Mouse (Mus musculus) ES-E14 (cell line): ENCODE results near the gene Hivep3. TPM values are rescaled to one million over a fixed set of nuclear protein-coding genes. Genes with fewer than 3 reads are reported as not detected.

ENCODE experiments used
- DNase-seq: peaks from one replicate; pipeline ENCODE4 v3.0.0-alpha.2; 2013; ENCODE audit warnings: low read depth, low spot score
- H3K27ac ChIP-seq: 2 replicates; pipeline ENCODE4 v1.5.1; 2012; ENCODE audit warnings: low read depth, mild to moderate bottlenecking, low read length, moderate library complexity, mixed read lengths; ENCODE audit not compliant: poor library complexity, insufficient read depth, severe bottlenecking
- H3K36me3 ChIP-seq: 2 replicates; pipeline ENCODE4 v1.6.1; 2012; ENCODE audit warnings: mild to moderate bottlenecking, low read length, moderate library complexity, mixed read lengths; ENCODE audit not compliant: control insufficient read depth, poor library complexity, insufficient read depth, severe bottlenecking
- H3K4me1 ChIP-seq, 2 experiments: fragments of 150-350 bp in 1 of 2; sonication (generic) in 1 of 2; 2 replicates each; pipeline ENCODE4 v1.6.1; 2012; ENCODE audit warnings: low read length in 2 of 2, mild to moderate bottlenecking in 1 of 2, mixed read lengths in 1 of 2; ENCODE audit not compliant: control insufficient read depth in 2 of 2, insufficient read depth in 2 of 2, poor library complexity in 1 of 2
- H3K4me3 ChIP-seq, 2 experiments: fragments of 150-350 bp in 1 of 2; sonication (generic) in 1 of 2; 2 replicates each; pipeline ENCODE4 v1.5.1; 2012; ENCODE audit warnings: low read length in 2 of 2, low read depth in 1 of 2, mild to moderate bottlenecking in 1 of 2, mixed read lengths in 1 of 2; ENCODE audit not compliant: insufficient read depth in 1 of 2, poor library complexity in 1 of 2, severe bottlenecking in 1 of 2
- H3K9ac ChIP-seq: 2 replicates; pipeline ENCODE4 v1.6.1; 2012; ENCODE audit warnings: low read depth, mild to moderate bottlenecking, low read length, mixed read lengths; ENCODE audit not compliant: poor library complexity, insufficient read depth, severe bottlenecking
- H3K9me3 ChIP-seq: fragments of 150-350 bp; sonication (generic); 2 replicates; pipeline ENCODE4 v1.6.1; 2012; ENCODE audit warnings: low read depth, mild to moderate bottlenecking, low read length; ENCODE audit not compliant: control insufficient read depth, insufficient read depth
- CHD2 ChIP-seq: IDR thresholded peaks from 2 replicates; pipeline ENCODE4 v1.6.1; 2014; ENCODE audit warnings: mild to moderate bottlenecking, low read depth, low read length, inconsistent platforms
- HCFC1 ChIP-seq: IDR thresholded peaks from 2 replicates; pipeline ENCODE4 v1.6.1; 2012; ENCODE audit warnings: low read length, inconsistent platforms, borderline replicate concordance; ENCODE audit not compliant: insufficient read depth
- MAFK ChIP-seq: IDR thresholded peaks from 2 replicates; pipeline ENCODE4 v1.6.1; 2014; ENCODE audit warnings: mild to moderate bottlenecking, low read depth, low read length, inconsistent platforms; ENCODE audit not compliant: insufficient read depth
- ZC3H11A ChIP-seq: IDR thresholded peaks from 2 replicates; pipeline ENCODE4 v1.6.1; 2012; ENCODE audit warnings: low read depth, mild to moderate bottlenecking, inconsistent platforms, low read length, borderline replicate concordance
- ZNF384 ChIP-seq: IDR thresholded peaks from 2 replicates; pipeline ENCODE4 v1.6.1; 2012; ENCODE audit warnings: low read depth, low read length, inconsistent platforms
- in situ Hi-C, 2 experiments: fragments of 600-800 bp; cut with MboI; formaldehyde crosslinking; loops; one replicate each; pipeline ENCODE4 v1.15.1; 2025; ENCODE audit warnings: low sequenced_read_pairs in 2 of 2, inconsistent platforms in 1 of 2; ENCODE audit not compliant: unreplicated experiment in 2 of 2
- total RNA-seq: library from RNA; depleted of rRNA; stranded (reverse); fragments of 300-350 nt; gene quantifications from 2 replicates; pipeline ENCODE4 v1.2.3, GENCODE M21; 2012

The Hivep3 gene
- total RNA-seq, 1 experiment = 1.4 TPM

DNA sequence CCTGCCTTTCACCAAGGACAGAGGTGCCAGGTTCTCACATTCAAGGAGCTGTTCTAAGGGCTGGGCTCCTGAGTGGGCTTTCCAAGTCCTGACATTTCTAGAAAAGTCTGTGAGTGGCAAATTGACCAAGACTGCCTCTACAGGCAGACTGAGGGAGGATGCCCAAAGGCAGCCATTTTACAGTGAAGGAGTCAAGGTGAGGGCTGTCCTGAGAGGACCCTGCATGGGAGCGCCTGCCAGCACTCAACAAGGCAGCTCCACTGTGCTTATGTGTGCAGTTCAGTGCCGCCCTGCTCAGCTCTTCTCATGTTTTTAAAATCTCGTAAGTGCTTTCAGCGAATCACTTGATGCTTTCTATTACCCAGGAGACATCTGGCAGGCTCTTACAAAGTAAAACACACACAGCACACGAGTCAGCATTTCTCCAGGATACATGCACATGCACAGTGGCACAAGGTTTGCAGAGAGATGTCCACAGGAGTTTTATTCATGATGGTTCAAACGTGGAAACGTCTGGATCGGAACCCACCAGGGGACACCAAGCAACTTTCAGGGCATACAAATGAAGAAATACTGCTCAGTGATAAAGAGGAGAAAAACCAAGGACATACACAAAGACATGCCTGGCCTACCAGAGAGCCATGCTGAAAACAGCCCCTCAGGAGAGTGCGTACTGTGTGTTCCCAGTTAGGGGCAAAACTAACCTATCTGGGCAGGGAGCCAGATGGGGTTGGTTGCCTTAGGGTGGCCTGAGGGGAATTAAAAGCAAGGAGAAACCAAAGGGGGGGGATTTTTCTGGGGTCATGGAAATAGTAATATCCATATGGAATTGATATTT, 120.9 kb downstream of the Hivep3 start:
- no peaks in the 10 kb centered on the region for H3K36me3 ChIP-seq
- H3K9ac ChIP-seq = no peak overlapping the region
- no peak overlapping the region for H3K27ac ChIP-seq
- TF ChIP-seq CHD2 (no peak), MAFK (no peak), ZNF384 (no peak)
- H3K9me3 ChIP-seq = no peaks in the 10 kb centered on the region
- no peaks in the 10 kb centered on the region; a peak in 1 of 4 replicates for H3K4me1 ChIP-seq
- in situ Hi-C loops = no loop called here
- no peak for DNase-seq
- H3K4me3 ChIP-seq = no peak overlapping the region

DNA sequence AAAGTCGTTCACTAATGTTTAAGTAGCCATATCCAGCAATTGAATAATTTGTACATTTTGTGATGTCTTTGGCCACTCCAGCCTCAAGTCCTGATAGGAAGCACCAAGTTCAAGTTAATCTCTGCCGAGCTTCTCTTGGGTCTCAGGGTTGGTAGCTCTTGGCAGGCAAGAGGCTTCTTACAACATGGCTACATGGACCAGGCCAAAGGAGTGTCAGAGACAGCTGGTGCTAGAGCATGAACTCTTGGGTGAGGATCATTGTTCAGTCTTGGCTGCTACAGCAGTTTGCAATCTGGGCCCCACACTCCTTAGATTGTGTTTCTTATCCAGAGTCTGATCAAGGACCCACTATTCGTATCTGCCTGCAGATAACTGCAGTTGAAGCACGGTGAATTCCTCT, 125.9 kb downstream of the Hivep3 start:
- Histone ChIP-seq H3K9me3 (no peaks in the 10 kb centered on the region), H3K4me1 (no peaks in the 10 kb centered on the region), H3K27ac (no peak overlapping the region), H3K36me3 (no peaks in the 10 kb centered on the region), H3K9ac (no peak overlapping the region), H3K4me3 (no peak overlapping the region)
- in situ Hi-C loops = no loop called here
- TF ChIP-seq HCFC1 (no peak), CHD2 (no peak), MAFK (no peak)
- DNase-seq = no peak

GRCm38 (mm10) chr4:119861001-119861400, 127.4 kb downstream of the Hivep3 start:
- DNase-seq = no peak
- Histone ChIP-seq H3K27ac (no peak overlapping the region), H3K9ac (no peak overlapping the region), H3K9me3 (no peaks in the 10 kb centered on the region), H3K36me3 (no peaks in the 10 kb centered on the region), H3K4me3 (no peak overlapping the region), H3K4me1 (no peaks in the 10 kb centered on the region)
- in situ Hi-C loops = no loop called here
- TF ChIP-seq ZNF384 (no peak), MAFK (no peak), CHD2 (no peak), HCFC1 (no peak), ZC3H11A (no peak)

DNA sequence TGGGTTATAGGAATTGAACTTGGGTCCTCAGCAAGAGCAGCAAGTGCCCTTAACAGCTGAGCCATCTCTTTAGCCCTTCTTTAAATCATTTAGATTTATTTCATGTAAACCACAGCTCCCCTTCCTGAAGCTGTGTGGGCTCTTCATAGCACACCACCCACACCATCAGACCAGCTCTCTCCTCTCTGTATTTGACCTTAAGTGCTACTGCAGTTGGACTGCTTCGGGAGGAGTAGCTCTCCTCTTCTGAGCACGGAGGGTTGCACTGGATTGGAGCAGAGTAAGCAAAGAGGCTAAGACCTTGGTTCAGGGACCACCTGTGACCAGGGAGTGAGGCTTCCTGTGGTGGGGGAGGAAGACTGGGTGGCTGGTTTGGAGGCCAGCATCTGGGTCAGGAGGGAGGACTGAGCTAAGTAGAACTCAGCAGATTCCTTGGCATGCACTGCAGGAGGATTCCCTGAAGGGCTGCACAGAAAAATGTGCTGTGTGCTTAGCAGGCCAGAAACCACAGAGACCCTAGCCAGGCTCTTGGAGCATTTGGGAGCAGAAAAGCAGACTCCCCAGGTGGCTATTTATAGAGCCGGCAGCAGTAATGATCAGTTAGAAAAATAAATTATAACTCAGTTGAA, 132.4 kb downstream of the Hivep3 start:
- no peaks in the 10 kb centered on the region for H3K36me3 ChIP-seq
- H3K4me1 ChIP-seq = no peaks in the 10 kb centered on the region
- H3K27ac ChIP-seq = no peak overlapping the region
- no peak overlapping the region for H3K4me3 ChIP-seq
- TF ChIP-seq ZNF384 = no peak
- no peak overlapping the region for H3K9ac ChIP-seq
- no peak for DNase-seq
- in situ Hi-C loops = no loop called here
- no peaks in the 10 kb centered on the region for H3K9me3 ChIP-seq

GRCm38 (mm10) chr4:119867132-119867531, 133.5 kb downstream of the Hivep3 start:
- in situ Hi-C loops = no loop called here
- TF ChIP-seq MAFK (no peak), ZNF384 (no peak), CHD2 (no peak), HCFC1 (no peak), ZC3H11A (no peak)
- Histone ChIP-seq H3K4me3 (no peak overlapping the region), H3K36me3 (no peaks in the 10 kb centered on the region), H3K9ac (no peak overlapping the region), H3K4me1 (no peaks in the 10 kb centered on the region), H3K9me3 (no peaks in the 10 kb centered on the region), H3K27ac (no peak overlapping the region)
- no peak for DNase-seq
